Mouse (Mus musculus) embryonic fibroblast, embryonic 13.5 days (primary cell): Measurements from ENCODE around the gene Synpo2.

Experiments
- CTCF ChIP-seq: IDR thresholded peaks from 2 replicates; pipeline ENCODE4 v1.5.1; 2011; ENCODE audit warnings: mild to moderate bottlenecking, control low read depth, low read length, moderate library complexity, borderline replicate concordance; ENCODE audit not compliant: insufficient read depth
- POLR2A ChIP-seq: IDR thresholded peaks from 2 replicates; pipeline ENCODE4 v1.6.1; 2011; ENCODE audit warnings: low read depth, mild to moderate bottlenecking, control low read depth, low read length, moderate library complexity

DNA sequence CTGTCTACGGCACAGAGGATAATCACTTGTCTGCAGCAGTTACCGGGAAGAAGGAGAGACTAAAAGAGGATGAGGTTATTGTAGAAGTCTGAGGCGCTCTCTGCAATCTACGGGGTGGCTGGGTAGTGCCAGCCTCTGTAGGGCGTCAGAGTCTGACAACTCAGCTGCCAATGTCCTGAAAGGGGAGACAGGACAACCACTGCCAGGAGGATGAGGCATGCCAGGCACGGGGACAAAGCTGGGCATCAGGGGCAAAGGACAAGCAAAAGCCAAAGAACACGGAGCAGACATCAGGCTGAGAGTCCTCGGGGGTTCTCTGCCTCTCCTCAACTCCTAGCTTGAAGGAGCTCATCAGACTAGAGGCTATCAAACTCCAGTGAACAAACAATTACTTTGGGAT, 82.6 kb downstream of the Synpo2 start:
- TF ChIP-seq CTCF (no peak), POLR2A (no peak)
